Mouse (Mus musculus) lung, postnatal 36 days (tissue): ENCODE measurements at regions not wholly inside any gene's neighbourhood (a gene's known extent, or its start where the extent isn't known, plus 50 kb on each side); places are given as distances from the start of the nearest gene placed in this dataset.

Experiments
- DNase-seq: peaks from one replicate; pipeline ENCODE4 v3.0.0; 2022; ENCODE audit warnings: mixed read lengths

- no peak for DNase-seq
Measured at GRCm38 (mm10) chr12:77667151-77667874, 429.4 kb downstream of the Fut8 start.

- peak; percentile 67 for DNase-seq
Measured at GRCm38 (mm10) chr12:77667875-77668204, 429.9 kb downstream of the Fut8 start.

GRCm38 (mm10) chr12:77670531-77670930 lies 432.6 kb downstream of the Fut8 start:
- no peak for DNase-seq

GRCm38 (mm10) chr12:77674352-77674751 lies 436.4 kb downstream of the Fut8 start:
- DNase-seq: no peak

- peak; percentile 49 for DNase-seq
Measured at GRCm38 (mm10) chr12:77674755-77675154, 436.8 kb downstream of the Fut8 start.

GRCm38 (mm10) chr12:77678040-77678439 lies 440.1 kb downstream of the Fut8 start:
- DNase-seq: no peak

- DNase-seq: no peak
Measured at GRCm38 (mm10) chr12:77694101-77694500, 456.2 kb downstream of the Fut8 start.

- no peak for DNase-seq
Measured at GRCm38 (mm10) chr12:77696039-77696631, 458.2 kb downstream of the Fut8 start.

- DNase-seq: no peak
Measured at GRCm38 (mm10) chr12:77696662-77697061, 458.7 kb downstream of the Fut8 start.

GRCm38 (mm10) chr12:77698088-77698487 lies 460.2 kb downstream of the Fut8 start:
- no peak for DNase-seq

- DNase-seq: peak; percentile 2
Measured at GRCm38 (mm10) chr12:77699896-77700605, 462.1 kb downstream of the Fut8 start.

- no peak for DNase-seq
Measured at GRCm38 (mm10) chr12:77715506-77715905, 477.6 kb downstream of the Fut8 start.

GRCm38 (mm10) chr12:77715979-77716378 lies 478.1 kb downstream of the Fut8 start:
- DNase-seq: no peak

GRCm38 (mm10) chr12:77727766-77728165 lies 466.3 kb upstream of the Gm6657 start:
- peak; percentile 10 for DNase-seq

- DNase-seq: no peak
Measured at GRCm38 (mm10) chr12:77739047-77739760, 454.8 kb upstream of the Gm6657 start.

- DNase-seq: no peak
Measured at GRCm38 (mm10) chr12:77742716-77743115, 451.3 kb upstream of the Gm6657 start.

GRCm38 (mm10) chr12:77749438-77750007 lies 444.5 kb upstream of the Gm6657 start:
- no peak for DNase-seq

- no peak for DNase-seq
Measured at GRCm38 (mm10) chr12:77752181-77752580, 441.9 kb upstream of the Gm6657 start.

- DNase-seq: no peak
Measured at GRCm38 (mm10) chr12:77756021-77756420, 438.0 kb upstream of the Gm6657 start.

GRCm38 (mm10) chr12:77760976-77761375 lies 433.1 kb upstream of the Gm6657 start:
- DNase-seq: peak; percentile 7

GRCm38 (mm10) chr12:77776011-77776546 lies 418.0 kb upstream of the Gm6657 start:
- no peak for DNase-seq

GRCm38 (mm10) chr12:77776755-77777154 lies 417.3 kb upstream of the Gm6657 start:
- no peak for DNase-seq
